Mouse (Mus musculus) olfactory bulb, adult 2 months (tissue): ENCODE measurements around the gene Ap3b1.

ENCODE experiments used
- CTCF ChIP-seq: fragments of 200-500 bp; IDR thresholded peaks from 2 replicates; pipeline ENCODE4 v1.5.1; 2012; ENCODE audit warnings: low read depth, mild to moderate bottlenecking, low read length, moderate library complexity; ENCODE audit not compliant: insufficient read depth
- POLR2A ChIP-seq: fragments of 200-500 bp; IDR thresholded peaks from 2 replicates; pipeline ENCODE4 v1.6.1; 2012; ENCODE audit warnings: mild to moderate bottlenecking, low read depth, low read length, moderate library complexity; ENCODE audit not compliant: insufficient read depth

DNA sequence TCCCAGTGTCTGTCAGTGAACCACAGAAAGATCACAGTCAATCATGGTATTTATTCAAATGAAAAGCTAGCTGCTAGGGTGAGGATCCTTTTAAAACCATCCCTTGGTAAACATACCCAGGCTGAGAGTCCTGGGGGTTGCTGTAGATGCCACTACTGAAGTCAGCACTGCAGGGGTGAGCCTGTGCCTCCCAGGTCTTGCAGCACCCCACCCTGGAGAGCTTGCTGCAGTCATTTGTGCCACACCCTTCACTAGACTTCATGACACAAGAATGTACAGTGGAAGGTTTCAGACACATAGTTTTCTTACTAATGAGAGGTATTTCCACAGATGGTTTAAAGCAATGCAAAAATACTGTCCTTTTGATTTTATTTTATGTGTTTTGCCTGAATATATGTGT, 156.2 kb downstream of the Ap3b1 start:
- no peak for TF ChIP-seq CTCF
- TF ChIP-seq POLR2A: no peak
